Mouse (Mus musculus): Measurements from ENCODE around the gene Gm3233. TPM values are rescaled to one million over a fixed set of nuclear protein-coding genes. Genes with fewer than 3 reads are reported as not detected.
"Not testable (repeated sequence)": the region's sequence is repeated elsewhere in the genome, so short reads cannot be mapped to it uniquely, and the experiment has no call there.

Gene Gm3233
- polyA plus RNA-seq (2012; rRNA removed) = not detected in 2 replicates

DNA sequence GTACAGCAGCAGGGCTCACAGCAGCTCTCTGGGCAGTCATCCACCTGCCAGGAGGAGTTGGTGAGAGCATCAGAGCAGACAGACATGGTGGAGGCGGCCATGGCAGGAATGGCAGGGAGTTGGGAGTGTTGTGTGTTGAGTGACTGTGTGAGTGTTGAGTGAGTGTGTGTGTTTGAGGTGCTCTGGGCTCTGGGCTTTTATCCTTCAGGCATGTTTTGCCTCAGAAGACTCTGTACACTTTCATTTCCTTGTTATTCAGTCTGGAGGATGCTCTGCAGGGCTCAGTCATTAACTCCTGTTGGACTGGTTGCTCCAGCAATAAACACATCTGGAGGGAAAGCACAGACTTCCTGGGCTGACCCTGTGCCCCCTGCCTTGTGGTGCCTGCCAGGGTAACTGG lies at the start of gene Gm3233:
Gm3233 (minus strand) TSS at position 101 of the 400 bp plus-strand sequence.
- H3K4me1 ChIP-seq (ENCODE audit: control insufficient read depth, insufficient read depth, low read length); DNase-seq; H3K4me3 ChIP-seq (replicated peaks; ENCODE audit: extremely low read depth, low read depth, low read length): not testable (repeated sequence)
- WGBS = no CpG with 5 or more reads among the region's 1 CpGs

DNA sequence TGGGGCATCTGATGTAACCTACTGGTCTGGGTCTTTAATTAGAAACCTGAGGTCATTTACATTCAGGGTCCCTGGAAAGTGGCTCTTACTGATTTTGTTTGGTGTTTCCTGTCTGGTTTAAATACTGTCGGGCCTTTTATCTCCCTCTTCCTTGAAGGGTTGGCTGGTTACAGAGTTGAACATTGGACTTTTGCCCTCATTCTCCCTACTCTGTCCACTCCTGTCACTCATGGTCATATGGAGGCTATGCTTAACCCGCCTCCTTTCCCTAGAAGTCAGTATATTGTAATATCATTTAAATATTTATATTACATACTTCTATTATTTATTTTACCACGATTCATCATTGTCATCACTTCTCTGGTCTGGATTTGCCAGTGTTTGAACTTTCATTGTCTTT lies 44.6 kb upstream of the Gm3233 start:
- DNase-seq = no peak
- TF ChIP-seq POLR2A (IDR thresholded peaks at IDR 0.05; ENCODE audit: borderline replicate concordance, extremely low read depth, low read depth, low read length) = no peak
- TF ChIP-seq CTCF (IDR thresholded peaks at IDR 0.05; ENCODE audit: insufficient read depth, low read length) = no peak
- H3K4me3 ChIP-seq (replicated peaks; ENCODE audit: extremely low read depth, low read depth, low read length) = no peak overlapping the region
- H3K4me1 ChIP-seq (ENCODE audit: control insufficient read depth, insufficient read depth, low read length) = no peaks in the 10 kb centered on the region
- WGBS = 30% methylated on average over 3 of the region's 3 CpGs

DNA sequence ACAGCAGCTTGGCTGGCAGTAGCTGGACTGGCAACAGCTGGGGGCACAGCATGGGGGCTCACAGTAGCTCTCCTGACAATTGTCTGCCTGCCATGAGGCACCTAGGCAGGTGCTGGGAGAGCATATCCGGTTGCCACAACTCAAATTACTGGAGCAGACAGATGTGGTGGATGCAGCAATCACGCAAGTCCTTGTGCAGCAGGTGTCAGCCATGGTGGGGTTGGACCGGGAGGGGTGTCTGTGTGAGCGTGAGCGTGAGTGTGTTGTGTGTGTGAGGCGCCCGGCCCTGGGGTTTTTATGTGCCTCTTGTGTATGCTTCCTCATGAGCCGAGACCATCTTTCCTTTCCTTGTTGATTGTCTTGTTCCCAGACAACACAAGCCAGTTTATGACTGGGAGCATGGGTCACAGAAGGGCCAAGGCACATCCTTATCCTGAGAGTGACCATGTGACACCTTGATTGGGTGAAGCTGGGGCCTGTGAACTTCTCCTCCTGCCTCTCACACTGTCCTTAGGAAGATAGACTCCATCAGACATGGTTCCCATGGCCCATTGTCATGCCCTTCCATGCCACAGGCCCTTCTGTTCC lies 39.5 kb upstream of the Gm3233 start, which contains the start of gene Gm19668:
Gm19668 (minus strand) TSS at position 213 of the 588 bp plus-strand sequence.
- WGBS = 64% methylated on average over 8 of the region's 8 CpGs
- Histone ChIP-seq H3K4me3 (replicated peaks; ENCODE audit: extremely low read depth, low read depth, low read length) (no peak within 1 kb of the TSS), H3K4me1 (ENCODE audit: control insufficient read depth, insufficient read depth, low read length) (no peaks in the 10 kb centered on the region)
- DNase-seq = no peak
- no peak for TF ChIP-seq CTCF (IDR thresholded peaks at IDR 0.05; ENCODE audit: insufficient read depth, low read length)
- TF ChIP-seq POLR2A (IDR thresholded peaks at IDR 0.05; ENCODE audit: borderline replicate concordance, extremely low read depth, low read depth, low read length) = no peak

DNA sequence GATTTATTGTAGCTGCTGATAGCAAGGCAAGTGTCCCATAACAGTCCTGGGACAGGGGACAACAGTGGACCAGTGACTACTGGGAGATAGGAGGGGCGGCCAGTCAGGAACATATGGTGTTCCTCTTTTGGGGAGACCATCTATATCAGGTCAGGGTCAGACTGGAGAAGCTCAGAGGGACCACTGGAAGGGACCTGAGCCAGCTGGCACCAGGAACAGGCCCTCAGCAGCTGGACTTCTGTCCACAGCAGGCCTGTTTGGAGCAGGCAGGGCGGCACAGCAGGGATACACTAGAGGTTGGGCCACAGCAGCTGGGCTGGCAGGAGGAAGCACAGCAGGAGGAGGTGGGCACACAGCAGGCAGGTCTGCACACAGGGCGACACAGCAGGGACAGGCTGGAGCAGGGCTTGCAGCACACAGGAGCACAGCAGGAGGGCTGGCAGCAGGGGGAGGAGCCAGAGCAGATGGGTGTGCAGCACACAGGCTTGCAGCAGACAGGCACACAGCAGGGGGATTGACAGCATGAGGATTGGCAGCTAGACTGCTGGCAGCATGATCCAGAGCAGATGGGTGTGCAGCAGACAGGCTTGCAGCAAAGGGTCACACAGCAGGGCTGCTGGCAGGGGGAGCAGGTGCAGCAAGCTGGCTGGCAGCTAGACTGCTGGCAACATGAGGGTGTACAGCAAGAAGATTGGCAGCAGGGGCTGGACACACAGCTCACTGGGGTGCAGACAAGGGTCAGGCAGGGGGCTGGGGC lies 38.9 kb upstream of the Gm3233 start:
- 51% methylated on average over 3 of the region's 3 CpGs for WGBS
- H3K4me1 ChIP-seq (ENCODE audit: control insufficient read depth, insufficient read depth, low read length); DNase-seq; H3K4me3 ChIP-seq (replicated peaks; ENCODE audit: extremely low read depth, low read depth, low read length): not testable (repeated sequence)

DNA sequence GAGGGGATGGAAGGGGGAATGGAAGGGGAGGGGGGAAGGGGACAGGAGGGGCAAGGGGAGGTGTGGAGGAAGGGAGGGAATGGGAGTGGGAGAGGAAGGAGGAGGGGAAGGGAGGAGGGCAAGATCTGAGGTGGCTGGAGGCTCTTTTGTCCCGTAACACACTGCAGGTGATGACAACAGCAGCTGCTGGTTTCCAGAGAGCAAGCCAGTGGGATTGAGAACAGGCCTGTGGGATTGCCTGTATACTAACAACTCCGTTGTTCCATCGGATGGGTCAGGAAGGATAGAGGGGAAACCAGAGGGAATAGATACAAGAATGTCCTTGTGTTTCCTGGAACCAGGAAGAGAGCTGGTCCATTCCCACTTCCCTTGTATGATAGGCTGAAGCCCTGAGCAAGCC lies 38.2 kb upstream of the Gm3233 start:
- Histone ChIP-seq H3K4me1 (ENCODE audit: control insufficient read depth, insufficient read depth, low read length) (no peaks in the 10 kb centered on the region), H3K4me3 (replicated peaks; ENCODE audit: extremely low read depth, low read depth, low read length) (no peak overlapping the region)
- TF ChIP-seq POLR2A (IDR thresholded peaks at IDR 0.05; ENCODE audit: borderline replicate concordance, extremely low read depth, low read depth, low read length) = no peak
- TF ChIP-seq CTCF (IDR thresholded peaks at IDR 0.05; ENCODE audit: insufficient read depth, low read length) = no peak
- WGBS = 27% methylated on average over 3 of the region's 3 CpGs
- DNase-seq = no peak

DNA sequence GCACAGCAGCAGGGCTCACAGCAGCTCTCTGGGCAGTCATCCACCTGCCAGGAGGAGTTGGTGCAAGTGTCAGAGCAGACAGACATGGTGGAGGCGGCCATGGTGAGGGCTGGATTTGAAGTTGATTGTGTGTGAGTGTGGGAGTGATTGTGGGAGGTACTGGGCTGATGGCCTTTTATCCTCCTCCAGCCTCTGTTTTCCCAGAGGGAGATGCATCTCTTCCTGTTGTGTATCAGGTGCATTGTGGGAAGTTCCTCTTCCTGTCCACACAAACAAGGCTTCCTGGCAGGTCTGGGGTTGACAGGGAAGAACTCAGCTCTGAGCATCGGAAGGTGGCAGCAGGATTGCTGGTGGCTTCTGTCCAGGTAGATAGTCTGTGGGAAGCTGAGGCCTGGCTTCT lies 35.5 kb upstream of the Gm3233 start, which contains the start of gene Gm9639:
Gm9639 (minus strand) TSS at position 101 of the 400 bp plus-strand sequence.
- TF ChIP-seq POLR2A (IDR thresholded peaks at IDR 0.05; ENCODE audit: borderline replicate concordance, extremely low read depth, low read depth, low read length) = no peak
- no peak for TF ChIP-seq CTCF (IDR thresholded peaks at IDR 0.05; ENCODE audit: insufficient read depth, low read length)
- no peak within 1 kb of the TSS for H3K4me3 ChIP-seq (replicated peaks; ENCODE audit: extremely low read depth, low read depth, low read length)
- H3K4me1 ChIP-seq (ENCODE audit: control insufficient read depth, insufficient read depth, low read length) = no peaks in the 10 kb centered on the region
- no peak for DNase-seq
- 52% methylated on average over 2 of the region's 2 CpGs for WGBS

DNA sequence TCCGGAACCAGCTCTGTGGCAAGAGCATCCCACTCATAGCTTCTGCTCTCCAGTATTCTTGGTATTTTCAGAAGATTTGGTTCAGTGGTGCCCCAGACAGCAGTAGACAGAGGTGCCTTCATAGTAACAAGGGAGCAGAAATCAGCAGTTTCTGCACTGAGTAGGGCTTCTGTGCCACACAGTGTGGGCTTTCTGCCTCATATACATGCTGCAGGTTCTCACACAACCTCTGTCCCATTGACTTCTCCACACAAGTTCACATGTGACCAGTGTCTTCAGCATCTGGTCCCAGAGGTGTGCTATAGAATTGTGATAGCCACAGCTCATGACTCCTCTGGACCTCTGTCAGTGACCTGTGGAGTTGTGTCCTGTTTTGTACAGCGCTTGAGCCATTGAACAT lies 29.1 kb upstream of the Gm3233 start:
- WGBS = 73% methylated on average over 2 of the region's 2 CpGs
- no peak for DNase-seq
- Histone ChIP-seq H3K4me1 (ENCODE audit: control insufficient read depth, insufficient read depth, low read length) (no peaks in the 10 kb centered on the region), H3K4me3 (replicated peaks; ENCODE audit: extremely low read depth, low read depth, low read length) (no peak overlapping the region)
- TF ChIP-seq POLR2A (IDR thresholded peaks at IDR 0.05; ENCODE audit: borderline replicate concordance, extremely low read depth, low read depth, low read length) (no peak), CTCF (IDR thresholded peaks at IDR 0.05; ENCODE audit: insufficient read depth, low read length) (no peak)

DNA sequence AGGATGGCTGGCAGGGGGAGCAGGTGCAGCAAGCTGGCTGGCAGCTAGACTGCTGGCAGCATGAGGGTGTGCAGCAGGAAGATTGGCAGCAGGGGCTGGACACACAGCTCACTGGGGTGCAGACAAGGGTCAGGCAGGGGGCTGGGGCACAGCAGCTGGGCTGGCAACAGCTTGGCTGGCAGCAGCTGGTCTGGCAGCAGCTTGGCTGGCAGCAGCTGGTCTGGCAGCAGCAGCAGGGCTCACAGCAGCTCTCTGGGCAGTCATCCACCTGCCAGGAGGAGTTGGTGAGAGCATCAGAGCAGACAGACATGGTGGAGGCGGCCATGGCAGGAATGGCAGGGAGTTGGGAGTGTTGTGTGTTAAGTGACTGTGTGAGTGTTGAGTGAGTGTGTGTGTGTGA lies 28.4 kb upstream of the Gm3233 start, which contains the start of gene Gm7137:
Gm7137 (minus strand) TSS at position 325 of the 400 bp plus-strand sequence.
- DNase-seq; H3K4me3 ChIP-seq (replicated peaks; ENCODE audit: extremely low read depth, low read depth, low read length); H3K4me1 ChIP-seq (ENCODE audit: control insufficient read depth, insufficient read depth, low read length): not testable (repeated sequence)
- WGBS = 13% methylated on average over 1 of the region's 1 CpGs

DNA sequence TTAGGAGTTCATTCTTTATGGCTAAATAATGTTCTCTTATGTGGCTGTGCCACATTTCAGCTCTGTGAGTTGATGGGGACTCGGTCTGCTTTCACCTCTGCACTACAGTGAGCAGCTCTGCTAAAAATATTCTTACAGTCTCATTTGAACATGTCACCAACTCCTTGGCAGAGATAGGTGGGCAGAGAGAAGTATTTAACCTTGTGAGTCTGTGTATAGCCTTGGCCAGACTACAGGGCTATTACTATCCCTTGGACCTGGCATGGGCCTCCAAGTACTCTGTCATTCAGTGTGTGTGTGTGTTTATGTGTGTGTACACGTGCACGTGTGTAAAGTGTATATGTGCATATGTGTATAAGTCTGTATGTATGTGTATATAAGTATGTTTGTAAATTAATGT lies 23.9 kb upstream of the Gm3233 start:
- WGBS = 78% methylated on average over 2 of the region's 3 CpGs
- DNase-seq; H3K4me3 ChIP-seq (replicated peaks; ENCODE audit: extremely low read depth, low read depth, low read length); H3K4me1 ChIP-seq (ENCODE audit: control insufficient read depth, insufficient read depth, low read length): not testable (repeated sequence)

DNA sequence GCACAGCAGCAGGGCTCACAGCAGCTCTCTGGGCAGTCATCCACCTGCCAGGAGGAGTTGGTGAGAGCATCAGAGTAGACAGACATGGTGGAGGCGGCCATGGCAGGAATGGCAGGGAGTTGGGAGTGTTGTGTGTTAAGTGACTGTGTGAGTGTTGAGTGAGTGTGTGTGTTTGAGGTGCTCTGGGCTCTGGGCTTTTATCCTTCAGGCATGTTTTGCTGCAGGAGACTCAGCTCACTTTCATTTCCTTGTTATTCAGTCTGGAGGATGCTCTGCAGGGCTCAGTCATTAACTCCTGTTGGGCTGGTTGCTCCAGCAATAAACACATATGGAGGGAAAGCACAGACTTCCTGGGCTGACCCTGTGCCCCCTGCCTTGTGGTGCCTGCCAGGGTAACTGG lies 23.0 kb upstream of the Gm3233 start, which contains the start of gene Gm3250:
Gm3250 (minus strand) TSS at position 101 of the 400 bp plus-strand sequence.
- 80% methylated on average over 1 of the region's 1 CpGs for WGBS
- not testable (repeated sequence) for DNase-seq

DNA sequence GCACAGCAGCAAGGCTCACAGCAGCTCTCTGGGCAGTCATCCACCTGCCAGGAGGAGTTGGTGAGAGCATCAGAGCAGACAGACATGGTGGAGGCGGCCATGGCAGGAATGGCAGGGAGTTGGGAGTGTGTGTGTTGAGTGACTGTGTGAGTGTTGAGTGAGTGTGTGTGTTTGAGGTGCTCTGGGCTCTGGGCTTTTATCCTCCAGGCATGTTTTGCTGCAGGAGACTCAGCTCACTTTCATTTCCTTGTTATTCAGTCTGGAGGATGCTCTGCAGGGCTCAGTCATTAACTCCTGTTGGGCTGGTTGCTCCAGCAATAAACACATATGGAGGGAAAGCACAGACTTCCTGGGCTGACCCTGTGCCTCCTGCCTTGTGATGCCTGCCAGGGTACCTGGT lies 17.4 kb upstream of the Gm3233 start, which contains the start of gene Gm7138:
Gm7138 (minus strand) TSS at position 101 of the 400 bp plus-strand sequence.
- not testable (repeated sequence) for DNase-seq; H3K4me3 ChIP-seq (replicated peaks; ENCODE audit: extremely low read depth, low read depth, low read length); H3K4me1 ChIP-seq (ENCODE audit: control insufficient read depth, insufficient read depth, low read length)
- WGBS = 78% methylated on average over 1 of the region's 1 CpGs

More for the DNA sequence above, 23.0 kb upstream of the Gm3233 start, which contains the start of gene Gm3250:
- not testable (repeated sequence) for H3K4me3 ChIP-seq (replicated peaks; ENCODE audit: extremely low read depth, low read depth, low read length); H3K4me1 ChIP-seq (ENCODE audit: control insufficient read depth, insufficient read depth, low read length)

DNA sequence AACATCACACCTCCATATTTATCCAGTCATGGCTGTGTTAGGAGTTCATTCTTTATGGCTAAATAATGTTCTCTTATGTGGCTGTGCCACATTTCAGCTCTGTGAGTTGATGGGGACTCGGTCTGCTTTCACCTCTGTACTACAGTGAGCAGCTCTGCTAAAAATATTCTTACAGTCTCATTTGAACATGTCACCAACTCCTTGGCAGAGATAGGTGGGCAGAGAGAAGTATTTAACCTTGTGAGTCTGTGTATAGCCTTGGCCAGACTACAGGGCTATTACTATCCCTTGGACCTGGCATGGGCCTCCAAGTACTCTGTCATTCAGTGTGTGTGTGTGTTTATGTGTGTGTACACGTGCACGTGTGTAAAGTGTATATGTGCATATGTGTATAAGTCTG lies 12.7 kb upstream of the Gm3233 start:
- not testable (repeated sequence) for DNase-seq
- 84% methylated on average over 3 of the region's 3 CpGs for WGBS

DNA sequence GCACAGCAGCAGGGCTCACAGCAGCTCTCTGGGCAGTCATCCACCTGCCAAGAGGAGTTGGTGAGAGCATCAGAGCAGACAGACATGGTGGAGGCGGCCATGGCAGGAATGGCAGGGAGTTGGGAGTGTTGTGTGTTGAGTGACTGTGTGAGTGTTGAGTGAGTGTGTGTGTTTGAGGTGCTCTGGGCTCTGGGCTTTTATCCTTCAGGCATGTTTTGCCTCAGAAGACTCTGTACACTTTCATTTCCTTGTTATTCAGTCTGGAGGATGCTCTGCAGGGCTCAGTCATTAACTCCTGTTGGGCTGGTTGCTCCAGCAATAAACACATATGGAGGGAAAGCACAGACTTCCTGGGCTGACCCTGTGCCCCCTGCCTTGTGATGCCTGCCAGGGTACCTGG lies 11.7 kb upstream of the Gm3233 start, which contains the start of gene Gm3238:
Gm3238 (minus strand) TSS at position 101 of the 400 bp plus-strand sequence.
- H3K4me3 ChIP-seq (replicated peaks; ENCODE audit: extremely low read depth, low read depth, low read length); DNase-seq; H3K4me1 ChIP-seq (ENCODE audit: control insufficient read depth, insufficient read depth, low read length): not testable (repeated sequence)
- 43% methylated on average over 1 of the region's 1 CpGs for WGBS

More for the DNA sequence above, 12.7 kb upstream of the Gm3233 start:
- not testable (repeated sequence) for H3K4me1 ChIP-seq (ENCODE audit: control insufficient read depth, insufficient read depth, low read length); H3K4me3 ChIP-seq (replicated peaks; ENCODE audit: extremely low read depth, low read depth, low read length)
